Mouse (Mus musculus) forelimb bud, embryonic 11.5 days (tissue): Measurements from ENCODE around the gene Gm10358.
"Not testable (repeated sequence)": the region's sequence is repeated elsewhere in the genome, so short reads cannot be mapped to it uniquely, and the experiment has no call there.

Experiments
- DNase-seq: peaks from one replicate; pipeline ENCODE4 v3.0.0-alpha.2; 2012; ENCODE audit warnings: low read depth, low spot score

The Gm10358 gene

DNA sequence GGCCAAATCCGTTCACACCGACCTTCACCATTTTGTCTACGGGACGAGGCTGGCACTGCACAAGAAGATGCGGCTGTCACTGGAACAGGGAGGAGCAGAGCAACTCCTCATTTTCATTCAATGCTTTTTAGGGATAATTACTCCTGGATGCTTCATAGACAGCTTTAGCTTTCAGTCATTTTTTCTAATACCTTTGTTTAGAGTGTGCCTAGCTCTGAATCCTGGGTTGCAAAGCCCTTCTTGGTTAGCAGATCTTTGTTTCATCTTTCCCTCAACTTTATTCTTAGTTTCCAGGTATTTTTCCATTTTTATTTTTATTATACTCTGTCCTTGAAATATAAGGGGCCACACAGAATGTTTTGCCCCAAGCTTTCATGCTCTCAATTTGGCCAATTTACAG lies at the start of gene Gm10358:
Gene Gm10358 (minus strand): TSS at position 101 of the 400 bp plus-strand sequence.
- DNase-seq, result no peak

DNA sequence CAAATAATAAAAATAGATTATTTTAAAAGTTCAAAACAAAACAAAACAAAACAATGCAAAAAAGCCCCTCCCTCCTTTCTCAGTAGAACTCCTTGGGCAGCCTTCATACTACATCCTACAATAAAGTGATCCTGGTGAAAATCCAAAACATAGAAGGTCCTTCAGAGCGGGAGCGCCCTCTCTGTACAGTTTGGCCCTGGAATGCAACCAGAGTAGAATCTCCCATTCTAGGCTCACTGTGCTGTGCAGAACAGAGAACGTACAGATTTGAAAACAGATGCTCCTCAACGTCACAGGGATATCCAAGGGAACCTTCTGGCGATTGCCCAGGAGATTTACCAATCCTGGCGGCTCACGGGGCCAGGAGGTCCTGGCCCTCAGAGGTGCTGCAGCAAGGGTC lies 42.0 kb upstream of the Gm10358 start, which contains the start of gene Iqcm:
Gene Iqcm (plus strand): TSS at position 301 of the 400 bp plus-strand sequence.
- no peak for DNase-seq

DNA sequence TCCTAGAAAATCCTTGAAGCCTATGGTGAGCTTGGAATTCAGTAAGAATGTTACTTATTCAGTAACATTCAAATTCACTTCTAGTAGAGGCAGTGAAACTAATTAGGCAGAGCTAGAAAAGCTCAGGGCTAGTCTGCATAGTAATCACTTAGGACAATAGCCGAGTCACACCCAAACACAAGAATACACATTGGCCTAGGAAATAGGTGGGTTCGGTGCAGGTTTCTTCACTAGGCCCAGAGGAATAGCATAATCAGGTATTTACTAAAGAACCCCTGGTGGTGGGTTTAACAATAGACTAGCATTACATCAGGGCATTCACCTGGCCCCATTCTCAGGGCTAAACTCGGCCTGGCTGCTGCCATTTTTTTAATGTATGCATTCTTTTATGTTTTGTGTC lies 9.3 kb upstream of the Gm10358 start:
- DNase-seq, result not testable (repeated sequence)

DNA sequence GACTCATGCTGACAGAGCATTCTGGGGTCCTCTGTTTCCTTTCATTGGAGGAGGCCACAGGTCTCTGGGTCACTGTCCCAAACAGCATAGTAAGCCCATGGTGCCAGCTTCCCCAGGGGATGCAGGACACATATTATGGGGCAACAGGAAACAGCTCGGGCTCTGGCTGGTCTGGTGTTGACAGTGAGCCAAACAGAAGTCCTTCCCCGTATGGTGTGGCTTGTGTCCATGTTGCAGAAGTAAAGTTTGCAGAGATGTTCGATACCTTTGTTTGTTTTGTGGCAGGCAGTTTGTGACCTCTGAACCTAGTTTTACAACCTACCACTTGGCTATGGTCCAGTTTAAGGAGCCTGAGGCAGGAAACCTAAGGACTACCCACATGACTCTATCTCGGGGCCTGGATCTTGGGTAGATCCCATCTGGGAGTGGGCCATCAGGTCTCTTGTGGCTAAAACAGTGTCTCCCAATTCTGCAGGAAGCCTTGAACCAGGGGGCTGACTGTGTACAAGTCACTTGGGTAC lies 21.6 kb downstream of the Gm10358 start:
- DNase-seq, result no peak

DNA sequence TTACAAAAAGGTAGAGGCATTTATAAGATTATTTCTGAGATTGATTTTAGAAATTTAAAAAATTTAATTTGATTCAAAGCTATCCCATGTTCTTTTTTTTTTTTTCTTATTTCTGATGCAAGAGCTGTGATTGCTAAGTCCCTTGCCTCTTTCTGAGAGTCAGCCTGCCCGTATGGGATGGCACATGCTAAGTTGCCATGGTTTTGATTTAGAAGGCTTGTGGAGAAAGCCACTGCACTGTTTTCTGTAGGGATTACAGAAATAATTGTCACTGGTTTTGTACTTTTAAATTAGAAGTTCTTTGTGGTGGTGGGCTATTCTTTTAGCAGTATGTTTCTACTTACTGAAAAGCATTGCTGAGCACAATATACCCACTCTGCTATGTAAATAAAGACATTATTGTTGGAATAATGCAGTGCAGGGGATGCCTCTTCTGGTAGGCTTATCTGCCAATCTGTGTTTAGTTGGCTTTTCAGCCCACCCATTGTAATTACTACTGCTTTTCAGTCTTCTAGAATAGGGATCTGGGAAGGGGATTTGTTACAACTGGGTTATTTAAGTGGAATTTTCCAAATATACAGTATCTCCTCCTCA lies 30.8 kb downstream of the Gm10358 start:
- no peak for DNase-seq

DNA sequence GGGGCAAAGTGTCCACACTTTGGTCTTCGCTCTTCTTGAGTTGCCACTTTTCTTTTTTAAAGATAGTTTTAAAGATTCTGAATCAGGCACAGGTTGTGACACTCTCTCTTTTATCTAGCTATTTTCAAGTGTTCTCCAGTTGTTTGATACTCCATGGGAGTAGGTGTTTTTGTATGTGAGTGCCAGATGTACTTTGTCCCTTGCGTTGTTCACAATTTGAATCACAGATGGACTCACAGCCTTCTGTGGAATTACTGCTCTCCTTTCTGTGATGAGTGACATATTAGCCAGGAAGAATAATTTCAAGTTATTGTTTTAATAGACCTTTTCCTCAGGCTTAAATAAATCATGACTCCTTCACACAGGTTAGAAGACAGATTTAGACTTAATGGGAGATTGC lies 34.4 kb downstream of the Gm10358 start:
- DNase-seq, result no peak
